Mouse (Mus musculus): Measurements from ENCODE around the gene Tmed4.

DNA sequence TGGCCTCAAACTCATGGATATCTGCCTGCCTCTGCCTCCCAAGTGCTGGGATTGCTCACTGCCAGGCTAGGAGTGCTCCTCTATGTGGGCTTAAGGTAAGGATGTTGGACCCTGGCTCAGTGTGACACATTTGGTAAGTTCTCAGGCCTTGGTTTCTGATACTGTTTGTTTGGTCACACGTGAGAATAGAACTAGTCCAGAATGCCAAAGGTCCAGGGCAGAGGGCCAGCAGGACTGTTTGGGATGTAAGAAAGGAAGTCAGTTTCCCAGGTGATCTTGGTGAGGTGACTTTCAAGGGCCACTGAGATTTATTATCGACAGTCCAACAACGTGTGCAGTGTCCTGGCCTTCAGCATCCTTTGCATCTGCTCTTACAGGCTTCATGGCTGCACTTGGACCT is 1.8 kb upstream of the Tmed4 start:
- no peak for TF ChIP-seq CTCF (IDR thresholded peaks at IDR 0.05; ENCODE audit: borderline replicate concordance, insufficient read depth, low read length)
- TF ChIP-seq POLR2A (IDR thresholded peaks at IDR 0.05; ENCODE audit: low read depth, low read length): no peak
